Mouse (Mus musculus) CD8-positive naive resting alpha-beta T cell, adult 57 days (primary cell): ENCODE data around the gene Rabl3. TPM values are rescaled to one million over a fixed set of nuclear protein-coding genes. Genes with fewer than 3 reads are reported as not detected.

Source experiments
- total RNA-seq: library from RNA; stranded (reverse); gene quantifications from one replicate; pipeline ENCODE4 v1.2.4, GENCODE M21; 2023

The Rabl3 gene
- 15.4 TPM for total RNA-seq

GRCm38 (mm10) chr16:37539611-37540580 is at the start of gene Rabl3, which contains the start of gene Gtf2e1:
Gene Rabl3 (plus strand): TSS chr16:37539885.
Gene Gtf2e1 (minus strand): TSS chr16:37539789.

GRCm38 (mm10) chr16:37579994-37580393 is 40.3 kb downstream of the Rabl3 start, which contains the start of gene Hgd:
Gene Hgd (plus strand): TSS chr16:37580153.

Other genes with a start within 250 kb of the Rabl3 start
- gene Stxbp5l, start 154.9 kb upstream of the Rabl3 start, total RNA-seq: not detected
- 15.6 TPM for gene Gtf2e1, start 96 bp upstream of the Rabl3 start, total RNA-seq
- gene Hgd, start 40.3 kb downstream of the Rabl3 start, total RNA-seq: not detected
- gene Ndufb4, start 114.6 kb downstream of the Rabl3 start, total RNA-seq: 29.6 TPM
- 0.24 TPM for gene Fstl1, start 237.0 kb downstream of the Rabl3 start, total RNA-seq